Mouse (Mus musculus) cerebellum, adult 2 months (tissue): ENCODE results near the gene Baiap2l1.

Experiments
- CTCF ChIP-seq: fragments of 200-500 bp; IDR thresholded peaks from 2 replicates; pipeline ENCODE4 v1.5.1; 2011; ENCODE audit warnings: low read depth, mild to moderate bottlenecking, control low read depth, low read length, moderate library complexity, borderline replicate concordance; ENCODE audit not compliant: insufficient read depth
- POLR2A ChIP-seq: fragments of 200-500 bp; IDR thresholded peaks from 2 replicates; pipeline ENCODE4 v1.6.1; 2011; ENCODE audit warnings: low read length, control low read depth, borderline replicate concordance; ENCODE audit not compliant: insufficient read depth

DNA sequence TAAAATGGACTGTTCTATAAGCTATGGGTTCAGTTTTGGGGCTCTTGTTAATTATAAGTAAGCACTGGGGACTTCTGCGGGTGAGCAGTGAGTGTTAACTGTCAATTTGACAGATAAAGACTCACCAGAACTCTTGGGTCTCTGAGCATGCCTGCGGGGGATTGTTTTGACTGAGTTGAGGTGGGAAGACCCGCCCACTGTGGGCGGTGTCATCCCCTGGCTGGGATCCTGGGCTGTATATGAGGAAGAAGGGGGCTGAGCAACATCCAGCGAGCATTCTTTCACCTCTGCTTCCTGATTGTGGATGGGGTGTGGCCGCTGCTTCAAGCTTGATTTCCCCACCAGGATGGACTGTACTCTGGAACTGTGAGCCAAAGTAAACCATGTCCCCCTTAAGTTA lies 123.7 kb downstream of the Baiap2l1 start:
- no peak for TF ChIP-seq CTCF
- no peak for TF ChIP-seq POLR2A
